Mouse (Mus musculus) heart, adult 8-10 months (tissue): ENCODE measurements around the gene Hoxa6. TPM values are rescaled to one million over a fixed set of nuclear protein-coding genes. Genes with fewer than 3 reads are reported as not detected.

Experiments
- DNase-seq: peaks from one replicate; pipeline ENCODE4 v3.0.0; 2022; ENCODE audit warnings: low spot score
- total RNA-seq, 4 experiments: library from RNA; stranded (reverse); gene quantifications; 2 replicates each; pipeline ENCODE4 v1.2.4; 2022

Gene Hoxa6
- total RNA-seq, 4 experiments from 2014 or later = not detected

- no peak for DNase-seq
These were observed 6.0 kb downstream of the Hoxa6 start for GRCm38 (mm10) chr6:52202362-52203120.

DNA sequence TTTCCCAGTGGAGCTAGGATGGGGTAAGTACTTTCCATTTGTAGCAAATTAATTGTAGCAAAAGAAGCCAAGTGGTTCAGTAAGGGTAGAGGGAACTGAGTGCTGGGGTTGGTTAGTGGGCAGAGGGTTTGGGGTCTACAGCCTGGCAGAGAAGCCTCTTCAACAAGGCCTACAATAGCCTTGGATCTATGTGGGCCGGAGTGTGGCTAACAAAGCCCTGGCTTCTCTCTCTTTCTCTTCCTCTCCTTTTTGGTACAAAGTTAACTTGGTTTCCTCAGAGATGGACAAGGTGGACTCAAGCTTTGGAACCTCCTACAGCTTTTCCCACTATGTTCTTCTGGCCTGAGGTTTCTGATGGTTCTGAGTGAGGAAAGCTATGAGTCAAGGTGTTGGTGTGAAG, 7.3 kb downstream of the Hoxa6 start:
- no peak for DNase-seq

DNA sequence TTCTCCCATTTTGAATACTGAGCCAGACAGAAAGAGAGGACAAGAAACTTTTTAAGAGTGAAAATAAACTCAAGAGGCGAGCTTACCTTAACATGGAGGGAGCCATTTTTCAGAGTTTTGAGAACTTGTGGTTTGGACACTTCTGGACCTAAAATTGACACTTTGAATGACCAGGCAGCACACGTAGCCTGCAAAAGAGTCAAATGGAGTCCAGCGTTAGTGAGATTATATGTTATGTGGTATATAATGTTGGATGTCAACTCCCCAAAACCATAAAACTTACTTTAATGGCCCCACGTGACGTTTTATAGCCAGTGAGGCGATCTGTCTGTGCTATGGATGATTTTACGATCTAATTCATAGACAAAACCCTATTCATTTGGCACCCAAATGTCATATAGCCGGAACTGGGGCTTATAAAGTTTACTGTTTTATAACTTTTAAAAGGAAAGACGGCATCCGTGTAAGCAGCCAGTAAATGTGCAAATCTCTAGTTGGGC, 7.7 kb downstream of the Hoxa6 start:
- no peak for DNase-seq

DNA sequence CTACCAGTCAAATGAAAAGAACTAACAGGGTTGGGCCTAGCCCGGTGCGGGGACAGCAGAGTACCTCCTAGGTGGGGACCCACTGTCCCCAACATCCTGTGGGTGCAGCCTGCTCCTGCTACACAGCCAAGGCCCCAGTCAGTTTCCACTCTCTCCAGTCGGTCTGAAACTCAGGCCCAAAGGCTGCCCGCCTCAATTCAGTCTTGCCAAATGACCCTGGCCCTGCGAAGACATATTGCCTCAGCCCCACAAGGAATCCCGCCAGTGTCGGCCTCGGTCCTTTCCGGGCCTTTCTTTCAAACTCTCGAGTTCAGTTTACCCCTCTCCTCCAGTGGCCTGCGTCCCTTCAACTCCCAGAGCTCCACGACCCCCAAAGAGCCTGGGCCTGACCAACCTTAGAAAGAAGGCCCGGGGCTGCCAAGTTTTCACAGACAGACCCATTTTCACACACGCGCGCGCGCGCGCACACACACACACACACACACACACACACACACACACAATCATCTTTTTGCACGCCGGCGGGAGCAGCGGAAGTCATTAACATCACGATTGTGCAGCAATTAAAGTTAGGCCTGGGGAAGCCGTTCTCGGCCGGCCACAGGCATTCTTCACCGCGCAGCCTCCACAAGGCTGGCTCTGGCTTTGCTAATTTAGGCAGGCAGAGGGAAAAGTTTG, 8.3 kb downstream of the Hoxa6 start:
- DNase-seq = no peak

- DNase-seq = peak; percentile 47
These were observed 11.3 kb downstream of the Hoxa6 start for GRCm38 (mm10) chr6:52197271-52197670.

- no peak for DNase-seq
These were observed 11.7 kb downstream of the Hoxa6 start for GRCm38 (mm10) chr6:52196811-52197210.

DNA sequence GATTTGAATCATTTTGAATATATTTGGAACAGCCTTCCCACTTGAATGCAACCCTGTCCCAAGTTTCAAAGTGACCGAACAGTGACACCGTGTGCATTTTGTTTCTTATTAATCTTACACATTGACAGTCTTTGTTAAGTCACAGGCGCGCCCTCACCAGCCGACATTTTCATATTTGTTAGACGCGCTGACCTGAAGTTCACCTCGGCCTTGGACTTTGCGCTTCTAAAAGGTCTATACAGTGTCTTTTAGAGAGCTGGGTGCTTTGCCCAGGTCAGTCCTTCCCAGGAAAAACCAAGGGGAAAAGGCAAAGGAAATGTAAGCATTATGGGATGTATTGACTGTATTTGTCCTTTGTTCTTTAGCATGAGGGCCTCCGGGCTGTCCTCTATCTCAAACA, 13.8 kb downstream of the Hoxa6 start:
- no peak for DNase-seq

GRCm38 (mm10) chr6:52191860-52192550, 16.5 kb downstream of the Hoxa6 start:
- DNase-seq = peak; percentile 65

- DNase-seq = no peak
These were observed 17.4 kb downstream of the Hoxa6 start, which contains the start of gene Hoxa4 for GRCm38 (mm10) chr6:52190906-52191810. TSS of gene Hoxa4 (minus strand) at chr6:52191753.

- DNase-seq = no peak
These were observed 18.1 kb downstream of the Hoxa6 start for GRCm38 (mm10) chr6:52190410-52190809.

- DNase-seq = no peak
These were observed 18.6 kb downstream of the Hoxa6 start for GRCm38 (mm10) chr6:52189909-52190308.

DNA sequence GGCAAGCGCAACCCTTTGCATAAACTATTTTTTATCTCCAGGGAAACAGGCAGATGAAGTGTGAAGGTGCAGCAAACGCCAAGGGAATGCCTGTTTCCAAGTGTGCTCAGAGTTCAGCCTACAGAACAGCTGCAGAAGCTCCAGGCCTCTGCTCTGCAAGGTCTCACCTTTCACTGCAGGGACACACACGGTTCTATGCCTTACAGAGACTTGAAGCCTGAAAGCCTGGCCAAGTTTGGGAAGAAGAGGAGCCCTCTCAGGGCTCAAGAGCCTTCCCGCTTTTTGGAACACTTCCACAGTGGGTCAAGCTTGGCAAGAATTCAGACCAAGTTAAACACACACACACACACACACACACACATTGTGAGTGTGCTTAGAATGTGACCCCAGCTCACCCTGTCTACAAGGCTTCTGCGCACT, 19.3 kb downstream of the Hoxa6 start:
- DNase-seq = no peak

- no peak for DNase-seq
These were observed 22.0 kb downstream of the Hoxa6 start for GRCm38 (mm10) chr6:52186500-52186899.

- no peak for DNase-seq
These were observed 22.7 kb downstream of the Hoxa6 start for GRCm38 (mm10) chr6:52185834-52186233.

- DNase-seq = no peak
These were observed 23.3 kb downstream of the Hoxa6 start for GRCm38 (mm10) chr6:52185222-52185621.

DNA sequence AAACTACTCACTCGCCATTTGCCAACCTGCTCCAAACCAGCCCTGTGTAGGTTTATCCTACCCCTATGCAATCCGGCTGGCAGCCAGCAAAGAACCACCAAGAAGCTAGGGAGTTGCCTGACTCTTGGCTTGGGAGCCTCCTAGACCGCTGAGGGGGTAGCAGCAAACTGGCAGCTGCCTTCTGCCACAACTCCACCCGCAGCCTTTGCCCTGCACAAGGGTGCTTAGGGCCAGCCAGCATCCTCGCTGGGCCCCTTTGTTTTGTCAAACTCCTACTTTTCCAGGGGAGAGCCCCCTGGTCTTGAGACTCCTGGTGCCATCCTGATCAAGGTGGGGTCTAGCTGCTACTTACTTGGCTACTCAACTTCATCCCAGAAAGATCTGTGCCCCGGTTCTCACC, 23.9 kb downstream of the Hoxa6 start:
- no peak for DNase-seq

DNA sequence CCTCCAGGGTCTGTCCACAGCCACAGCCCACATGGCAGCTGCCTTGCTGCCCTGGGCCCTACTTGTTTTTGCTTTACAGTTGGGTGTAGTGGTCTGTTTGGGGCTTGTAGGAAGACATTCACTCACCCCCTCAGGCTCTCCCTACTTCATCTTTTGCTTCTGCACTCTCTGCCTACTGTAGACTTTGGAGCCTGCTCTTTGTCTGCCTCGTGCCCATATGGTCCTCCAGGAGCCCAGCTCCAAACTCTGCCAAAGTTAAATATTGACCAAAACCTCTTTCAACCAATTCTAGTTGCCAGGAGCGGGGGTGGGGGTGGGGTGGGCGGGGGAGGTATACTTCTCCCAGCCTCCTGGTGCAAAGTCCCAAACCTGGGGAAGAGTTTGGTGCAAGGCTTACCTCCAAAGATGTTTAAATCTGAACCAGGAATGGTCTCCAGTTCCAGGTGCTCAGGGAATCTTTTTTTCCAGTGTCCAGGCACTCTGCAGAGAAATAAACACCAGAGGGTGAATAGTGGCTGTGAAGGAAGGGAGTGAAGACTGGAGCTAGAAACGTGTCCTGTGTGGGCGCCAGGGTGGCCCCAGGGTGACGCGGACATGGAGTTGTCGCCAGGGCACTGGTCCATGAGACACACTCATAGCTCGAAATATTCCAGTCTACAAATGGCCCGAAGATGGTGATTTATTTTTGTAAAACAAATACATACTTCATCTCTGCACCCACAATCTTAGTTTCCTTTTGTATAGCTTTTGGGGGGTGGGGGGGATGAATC, 25.0 kb downstream of the Hoxa6 start:
- DNase-seq = no peak

DNA sequence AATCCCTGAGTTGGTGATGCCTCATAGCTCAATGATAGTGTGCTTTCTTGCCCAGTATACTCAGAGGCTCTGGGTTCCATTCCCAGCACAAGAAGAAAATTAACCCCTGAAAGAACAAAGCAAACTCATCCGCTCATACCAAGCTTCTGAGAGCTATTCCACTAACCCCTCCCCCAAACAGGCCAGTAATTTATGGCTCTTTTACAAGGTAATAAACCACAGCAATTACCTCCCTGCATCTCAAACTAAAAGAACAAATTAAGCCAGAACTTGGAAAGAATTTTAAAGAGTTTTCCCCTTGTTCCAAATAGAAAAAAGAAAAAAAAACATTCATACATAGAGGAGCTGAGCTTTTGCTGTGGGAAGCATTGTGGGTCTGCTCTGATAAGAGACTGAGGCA, 25.7 kb downstream of the Hoxa6 start:
- DNase-seq = no peak

DNA sequence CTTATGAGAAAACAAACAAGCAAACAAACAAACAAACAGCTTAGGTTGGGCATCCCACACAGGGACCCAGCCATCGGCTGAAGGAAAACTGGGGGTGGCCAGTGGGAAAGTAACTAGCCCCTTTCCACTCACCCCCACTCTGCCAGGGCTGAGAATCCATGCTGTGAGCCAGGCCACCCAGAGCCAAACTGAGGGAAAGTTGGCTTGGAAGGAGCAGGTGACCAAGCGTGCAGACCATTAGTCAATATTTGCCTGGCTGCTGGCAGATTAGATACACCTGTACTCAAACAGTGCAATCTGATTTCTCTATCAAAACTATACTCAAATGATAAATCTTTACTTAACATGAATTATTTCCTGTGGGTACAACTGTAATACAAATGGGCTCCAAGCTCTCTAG, 26.5 kb downstream of the Hoxa6 start:
- no peak for DNase-seq

DNA sequence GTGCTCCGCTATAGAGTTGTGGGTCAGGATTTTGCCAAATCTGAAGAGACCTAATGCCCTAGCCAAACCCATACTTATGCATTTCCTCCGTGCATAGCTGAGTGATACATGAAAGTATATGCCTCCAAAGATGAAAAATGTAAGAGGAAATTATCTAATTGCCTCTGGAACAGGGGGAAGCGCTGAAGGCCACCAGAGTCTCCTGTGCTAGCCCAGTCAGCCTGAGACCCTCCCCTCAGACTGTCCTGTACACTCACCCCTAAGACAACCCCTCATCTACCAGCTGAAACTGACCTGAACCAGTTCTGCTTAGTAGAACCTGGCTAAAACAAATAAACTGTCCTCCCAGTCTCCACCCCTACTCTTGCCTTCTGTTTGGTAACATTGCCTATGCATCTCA, 27.8 kb downstream of the Hoxa6 start:
- DNase-seq = no peak
